Mouse (Mus musculus) c-Kit-negative CD71-positive TER-119-positive erythroid progenitor cells, embryonic 14.5 days (primary cell): ENCODE measurements at regions not wholly inside any gene's neighbourhood (a gene's known extent, or its start where the extent isn't known, plus 50 kb on each side); places are given as distances from the start of the nearest gene placed in this dataset.

Experiments
- DNase-seq: peaks from one replicate; pipeline ENCODE4 v3.0.0-alpha.2; 2013; ENCODE audit warnings: low read depth, low spot score

DNA sequence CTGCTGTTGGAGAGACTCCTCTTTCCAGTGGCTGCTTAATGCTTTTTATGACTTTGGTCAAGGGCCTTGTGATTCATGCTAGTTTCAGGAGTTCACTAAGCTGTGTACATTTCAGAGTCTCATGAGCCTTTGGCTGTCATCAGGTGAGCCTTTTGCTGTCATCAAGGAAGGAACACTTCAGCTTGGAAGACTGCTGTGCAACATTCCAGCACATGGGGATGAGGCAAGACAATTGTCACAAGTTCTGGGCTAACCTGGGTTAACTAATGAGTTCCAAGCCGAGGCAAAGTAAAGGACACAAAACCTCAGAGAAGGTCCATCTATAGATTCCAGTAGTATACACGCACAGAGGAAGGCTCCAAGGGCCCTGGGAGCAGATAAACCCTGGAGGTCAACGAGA lies 124.8 kb upstream of the Eef2kmt start:
- no peak for DNase-seq

DNA sequence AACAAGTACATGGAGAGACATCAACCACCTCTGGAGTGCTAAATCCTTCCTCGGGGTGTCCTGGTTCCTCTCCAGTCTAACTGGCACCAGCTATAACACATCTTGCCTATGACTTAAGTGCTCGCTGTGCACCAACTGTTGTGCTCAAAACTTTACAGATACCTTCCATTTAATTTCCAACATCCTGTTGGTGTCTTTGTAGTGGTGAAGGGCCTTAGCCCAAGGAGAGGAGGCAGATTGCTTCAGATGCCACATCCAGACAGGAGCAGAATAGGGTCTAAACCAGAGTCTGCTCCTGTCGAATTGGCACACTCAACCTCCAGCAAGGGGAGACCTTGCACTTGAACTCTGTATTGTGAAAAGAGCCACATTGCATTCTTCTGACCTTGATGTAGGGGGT lies 121.2 kb upstream of the Eef2kmt start:
- DNase-seq: no peak

DNA sequence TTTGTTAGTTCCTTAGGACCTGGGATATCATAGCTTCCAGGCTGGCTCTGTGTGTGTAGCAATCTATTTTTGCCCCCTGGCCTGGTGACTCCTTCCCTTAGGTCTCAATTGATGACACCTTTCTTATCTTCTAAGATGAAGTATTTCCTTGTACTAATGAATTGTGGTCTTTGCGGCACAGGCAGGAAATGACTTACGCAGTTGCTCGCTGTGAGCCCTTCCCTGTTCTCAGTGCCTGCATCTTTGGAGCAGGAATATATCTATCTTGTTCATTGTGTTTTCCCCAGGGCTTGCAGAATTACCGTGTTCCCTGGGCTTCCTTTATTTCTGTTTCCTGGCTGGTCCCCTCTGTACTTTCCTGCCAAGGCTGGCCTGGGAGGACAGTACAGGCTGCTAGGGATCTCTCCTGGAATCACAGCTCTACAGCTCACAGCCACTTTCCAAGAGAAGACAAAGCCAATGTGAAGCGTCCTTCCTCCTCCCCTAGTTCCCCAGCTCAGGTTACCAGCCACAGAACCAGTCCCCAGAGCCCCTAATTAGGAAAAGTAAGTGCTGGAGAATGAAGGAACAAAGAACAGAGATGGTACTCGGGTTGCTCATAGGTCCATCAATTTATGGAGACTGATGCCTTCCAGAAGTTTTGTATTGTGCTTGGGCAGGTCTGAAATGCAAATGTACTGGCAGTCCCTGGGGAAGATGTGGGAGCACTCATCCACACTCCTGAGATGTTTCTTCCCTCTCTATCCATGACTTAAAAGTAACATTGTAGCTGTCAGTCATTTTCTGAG lies 119.2 kb upstream of the Eef2kmt start:
- no peak for DNase-seq

DNA sequence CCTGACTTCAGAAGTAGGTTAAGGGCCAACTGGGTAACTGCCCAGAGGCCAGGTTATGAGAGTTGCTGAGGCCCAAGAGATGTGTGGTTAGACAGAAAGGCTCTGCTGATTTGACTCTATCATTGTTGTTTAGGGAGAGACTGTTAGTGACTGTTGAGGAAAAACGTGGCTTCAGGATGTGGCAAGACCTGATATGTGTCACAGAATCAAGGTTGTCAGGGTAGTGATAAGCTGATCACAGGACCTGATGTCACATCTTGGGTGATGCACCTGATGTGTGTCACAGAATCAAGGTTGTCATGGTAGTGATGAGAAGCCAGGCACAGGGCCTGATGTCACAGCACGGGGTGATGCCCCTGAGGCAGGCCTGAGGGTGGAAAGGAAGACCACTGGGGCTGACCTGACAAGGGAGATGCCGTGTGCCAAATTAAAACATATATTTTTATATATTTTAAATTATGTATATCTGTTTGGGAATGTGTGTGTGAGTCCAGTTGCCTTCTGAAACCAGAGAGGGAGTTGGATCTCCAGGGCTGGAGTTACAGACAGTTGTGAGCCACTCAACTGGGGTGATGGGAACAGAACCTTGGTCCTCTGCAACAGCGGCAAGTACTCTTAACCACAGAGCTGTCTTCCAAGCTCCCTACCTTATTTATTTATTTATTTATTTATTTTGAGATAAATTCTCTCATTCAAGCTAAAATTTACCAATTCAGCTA lies 115.6 kb upstream of the Eef2kmt start:
- DNase-seq: no peak

DNA sequence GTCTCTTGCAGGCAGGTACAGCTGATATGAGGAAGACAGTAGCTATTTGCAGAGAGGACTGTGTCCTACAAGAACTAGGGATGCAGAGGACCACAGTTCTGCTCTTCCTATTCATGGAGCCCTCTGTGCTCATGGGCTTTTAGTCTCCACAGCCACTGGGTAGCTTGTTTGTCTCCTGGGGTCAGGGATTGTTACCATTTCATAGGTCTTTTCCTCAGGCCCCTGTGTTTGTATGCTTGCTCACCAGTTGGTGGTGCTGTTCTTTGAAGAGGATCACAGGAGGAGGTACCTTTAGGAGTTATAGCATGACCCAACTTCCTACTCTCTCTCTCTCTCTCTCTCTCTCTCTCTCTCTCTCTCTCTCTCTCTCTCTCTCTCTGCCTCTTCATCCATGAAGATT lies 114.7 kb upstream of the Eef2kmt start:
- DNase-seq: no peak

DNA sequence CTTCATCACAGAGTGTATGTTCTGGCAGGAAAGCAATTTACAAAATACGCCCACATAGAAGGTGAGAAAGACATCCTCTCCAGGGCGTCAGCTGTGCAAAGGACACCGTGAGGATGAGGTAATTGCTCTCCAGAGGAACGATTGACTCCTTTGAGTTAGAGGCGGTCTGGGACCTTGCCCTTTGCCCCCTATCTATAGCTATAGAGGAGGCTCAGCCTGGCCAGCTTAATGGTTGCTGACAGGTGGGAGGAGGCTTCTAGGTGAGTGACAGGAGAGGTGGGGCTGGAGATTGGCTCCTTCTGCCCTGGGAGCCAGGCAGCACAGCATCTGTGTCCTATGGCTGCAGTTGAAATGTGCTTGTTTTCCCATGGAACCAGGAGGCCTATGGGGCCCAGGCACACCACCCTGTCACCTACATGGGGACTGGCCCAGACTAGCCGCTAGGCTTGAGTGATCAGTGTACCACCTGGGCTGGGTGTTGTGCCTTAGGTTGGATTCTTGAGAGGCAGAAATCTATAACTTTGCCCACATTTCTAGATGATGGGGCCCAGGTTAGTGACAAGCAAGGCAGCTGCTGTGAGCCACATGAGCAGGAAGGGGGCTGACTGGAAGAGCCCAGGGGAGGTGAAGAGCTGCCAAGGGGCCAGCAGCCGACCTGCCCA lies 113.2 kb upstream of the Eef2kmt start:
- no peak for DNase-seq

DNA sequence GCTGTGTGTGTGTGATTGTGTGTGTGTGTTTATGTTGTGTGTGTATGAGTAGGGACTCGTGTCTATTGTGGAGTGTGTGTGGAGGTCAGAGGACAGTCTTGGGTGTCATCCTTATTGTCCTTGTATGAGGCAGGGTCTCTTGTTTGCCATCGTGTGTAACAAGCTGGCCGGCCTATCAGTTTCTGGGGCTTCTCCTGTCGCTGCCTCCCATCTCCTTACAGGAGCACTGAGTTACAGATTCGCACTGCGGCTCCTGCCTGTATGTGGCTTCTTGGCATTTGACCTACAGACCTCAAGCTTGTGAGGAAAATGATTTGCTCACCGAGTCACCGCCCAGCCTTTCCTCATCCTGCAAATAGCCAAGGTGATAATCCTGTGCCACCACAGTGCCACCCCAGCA lies 112.6 kb upstream of the Eef2kmt start:
- DNase-seq: no peak

DNA sequence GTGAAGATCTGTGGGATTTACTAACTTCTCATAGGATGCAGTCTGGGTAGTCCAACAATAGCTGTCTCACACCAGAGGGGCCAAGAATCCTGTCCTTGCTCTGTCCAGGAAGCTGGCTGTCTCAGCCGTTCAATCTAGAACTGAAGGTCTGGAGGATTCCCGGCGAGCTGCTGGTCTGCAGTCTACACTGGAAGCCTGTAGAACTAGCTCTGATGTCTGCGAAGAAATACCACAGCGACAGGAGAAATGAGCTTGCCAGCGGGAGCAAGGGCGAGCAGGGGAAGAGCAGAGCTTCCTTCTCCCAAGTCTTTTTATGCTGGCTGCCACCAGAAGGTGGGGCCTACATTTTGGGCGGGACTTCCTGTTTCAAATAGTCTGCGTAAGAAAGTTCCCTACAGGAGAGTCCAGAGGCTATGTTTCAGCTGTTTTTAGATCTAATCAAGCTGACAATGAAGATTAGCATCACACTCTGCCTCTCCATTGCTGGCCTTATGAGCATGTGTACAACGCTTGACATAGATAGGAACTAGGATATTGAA lies 111.9 kb upstream of the Eef2kmt start:
- DNase-seq: no peak

DNA sequence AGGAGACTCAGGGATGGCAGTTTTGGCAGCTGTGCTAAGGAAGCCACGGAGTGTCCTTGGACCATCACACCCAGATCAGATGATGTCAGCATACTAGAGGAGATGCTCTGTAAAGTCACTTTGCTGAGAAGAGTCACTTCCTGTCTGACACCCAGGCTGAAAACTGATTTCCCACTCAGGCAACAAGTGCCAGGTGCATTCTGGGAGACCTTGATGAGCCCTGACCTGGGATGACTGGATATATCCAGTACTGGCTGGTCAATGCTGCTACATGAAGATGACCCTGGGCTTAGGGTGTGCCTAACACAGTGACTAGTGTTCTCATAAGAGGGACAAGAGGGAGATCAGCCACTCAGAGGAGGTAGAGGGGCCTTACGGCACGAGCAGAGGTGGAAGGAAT lies 110.2 kb upstream of the Eef2kmt start:
- DNase-seq: no peak

DNA sequence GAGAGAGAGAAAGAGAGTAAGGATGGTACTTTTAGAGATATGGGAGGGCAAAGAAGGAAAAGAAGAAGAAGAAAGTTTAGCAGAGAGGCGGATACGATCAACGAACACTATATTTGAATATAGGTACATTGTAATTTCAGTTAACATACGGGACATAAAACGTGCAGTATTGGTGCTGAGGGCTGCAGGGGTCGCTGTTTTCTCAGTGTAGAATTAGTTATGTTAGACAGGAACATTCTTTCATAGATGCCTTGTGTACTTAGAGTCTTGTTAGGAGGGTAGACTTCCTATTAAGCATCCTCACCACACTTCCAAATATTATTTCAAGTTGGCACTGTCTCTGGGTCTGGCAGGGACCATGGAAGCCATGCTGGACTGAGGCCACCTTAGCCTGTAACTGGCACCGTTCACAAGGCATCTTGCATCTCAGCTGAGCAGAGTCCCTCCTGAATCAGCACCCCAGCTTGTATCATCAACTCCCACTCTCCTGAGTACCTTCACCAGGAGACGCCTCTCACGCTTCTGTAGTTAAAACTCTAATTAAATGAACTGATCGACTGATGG lies 107.3 kb upstream of the Eef2kmt start:
- DNase-seq: no peak

DNA sequence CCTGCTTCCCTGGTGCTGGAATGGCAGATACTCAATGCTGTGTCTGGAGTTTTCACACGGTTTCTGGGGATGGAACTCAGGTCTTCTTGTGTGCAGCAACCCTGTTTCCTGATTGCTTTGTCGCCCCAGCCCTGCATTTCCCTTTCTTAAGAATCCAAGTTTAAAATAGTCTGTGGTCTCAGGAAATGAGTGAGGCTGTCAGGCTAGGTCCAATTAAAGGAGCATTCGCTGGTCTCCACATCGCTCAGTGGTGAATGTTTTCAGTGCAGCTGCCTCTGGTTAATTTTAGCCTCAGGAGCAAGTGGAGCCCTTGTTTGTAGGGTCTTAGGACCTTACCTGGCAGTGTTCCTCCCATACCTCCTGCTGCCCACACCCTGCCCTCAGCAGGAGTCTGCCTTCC lies 103.4 kb upstream of the Eef2kmt start:
- DNase-seq: no peak

DNA sequence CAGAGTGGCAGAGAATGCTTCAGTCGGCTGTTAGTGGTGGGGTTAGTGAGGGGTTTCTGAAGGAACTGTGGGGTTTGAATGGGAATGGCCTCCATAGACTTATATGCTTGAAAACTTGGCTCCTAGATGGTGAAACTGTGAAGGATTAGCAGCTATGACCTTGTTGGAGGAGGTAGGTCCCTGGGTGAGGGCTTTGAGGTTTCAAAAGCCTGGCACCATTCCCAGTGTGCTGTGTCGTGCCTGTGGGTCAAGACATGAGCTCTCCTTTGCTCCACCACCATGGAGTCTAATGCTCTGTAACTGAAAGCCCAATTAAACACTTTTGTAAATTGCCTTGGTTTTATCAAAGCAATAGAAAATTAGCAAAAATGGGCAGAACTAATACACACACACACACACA lies 98.1 kb upstream of the Eef2kmt start:
- DNase-seq: no peak

DNA sequence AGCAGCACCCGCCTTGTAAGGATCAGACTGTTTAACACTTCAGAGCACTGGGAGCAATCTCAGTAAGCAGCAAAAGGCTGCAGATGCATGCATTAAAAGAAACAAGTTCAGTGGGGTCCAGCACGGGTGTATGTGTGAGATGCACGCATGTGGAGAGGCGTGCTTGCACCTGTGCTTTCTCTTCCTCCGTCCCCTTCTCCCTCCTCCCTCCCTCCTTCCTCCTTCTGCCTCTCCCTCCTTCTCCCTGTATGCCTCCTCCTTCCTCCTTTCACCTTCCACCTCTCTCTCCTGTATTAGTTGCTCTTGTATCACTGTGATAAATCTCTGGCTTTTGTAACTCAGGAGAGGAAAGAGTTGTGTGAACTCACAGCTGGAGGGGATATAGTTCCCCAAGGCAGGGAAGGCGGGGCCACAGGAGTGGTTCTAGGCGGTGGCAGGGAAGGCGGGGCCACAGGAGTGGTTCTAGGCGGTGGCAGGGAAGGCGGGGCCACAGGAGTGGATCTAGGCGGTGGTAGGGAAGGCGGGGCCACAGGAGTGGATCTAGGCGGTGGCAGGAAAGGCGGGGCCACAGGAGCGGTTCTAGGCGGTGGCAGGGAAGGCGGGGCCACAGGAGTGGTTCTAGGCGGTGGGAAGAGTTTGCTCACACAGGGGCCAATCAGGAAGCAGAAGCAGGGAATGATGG lies 96.2 kb upstream of the Eef2kmt start:
- DNase-seq: peak; percentile 8

DNA sequence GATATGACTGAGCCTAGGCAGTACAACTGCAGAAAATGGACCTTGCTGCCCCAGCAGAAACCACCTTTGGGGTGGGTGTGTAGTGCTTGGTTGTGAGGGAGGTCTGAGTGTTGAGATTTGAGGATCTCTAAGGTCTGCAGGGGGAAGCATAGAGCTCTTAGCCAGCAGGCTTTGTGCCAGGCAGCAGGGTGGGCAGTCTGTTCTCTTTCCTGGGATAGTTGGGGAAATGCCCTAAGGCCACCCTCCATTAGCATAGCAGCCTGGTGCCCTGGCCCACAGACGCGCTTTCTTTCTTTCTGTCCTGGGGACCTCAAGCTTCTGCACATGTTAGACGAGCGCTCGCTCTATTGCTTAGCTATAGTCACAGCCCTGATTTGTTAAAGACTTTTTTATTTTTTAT lies 91.4 kb upstream of the Eef2kmt start:
- DNase-seq: no peak

DNA sequence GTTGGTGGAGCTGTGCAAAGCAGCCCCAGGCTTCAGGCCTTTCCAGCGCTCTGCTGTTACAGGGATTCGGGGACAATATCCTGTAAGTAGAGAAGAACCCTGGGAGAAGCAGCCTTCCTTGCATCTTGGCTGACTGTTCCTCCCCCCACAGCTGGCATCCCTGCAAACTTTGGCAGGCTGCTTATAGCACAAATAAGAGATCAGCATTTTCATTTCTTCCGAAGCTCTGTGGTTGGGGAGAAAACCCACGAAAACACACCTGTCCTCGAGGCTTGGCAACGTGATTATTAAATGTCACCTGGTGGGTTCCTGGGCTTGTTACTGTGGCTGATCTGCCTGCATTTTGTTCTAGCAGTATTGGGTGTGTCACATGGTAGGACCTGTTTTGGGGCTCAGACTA lies 86.5 kb upstream of the Eef2kmt start:
- DNase-seq: no peak

DNA sequence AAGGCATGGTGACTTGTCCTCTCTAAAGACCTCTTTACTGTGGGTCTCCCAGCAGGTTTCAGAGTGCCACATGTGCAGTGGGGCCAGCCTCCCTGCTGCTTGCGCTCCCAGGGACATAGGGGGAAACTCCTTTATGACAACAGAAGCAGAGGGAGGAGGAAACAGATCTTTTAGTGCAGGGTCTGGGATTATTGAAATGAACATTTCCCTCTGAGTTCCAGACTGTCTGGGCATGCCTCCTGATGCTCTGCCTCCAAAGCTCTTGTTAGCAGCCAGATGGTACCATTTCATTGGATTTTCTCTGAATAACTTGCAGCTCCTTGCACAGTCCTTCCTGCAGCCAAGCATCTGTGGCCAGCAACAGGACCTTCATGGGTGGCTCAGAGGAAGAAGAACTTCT lies 60.5 kb upstream of the Eef2kmt start:
- DNase-seq: no peak

DNA sequence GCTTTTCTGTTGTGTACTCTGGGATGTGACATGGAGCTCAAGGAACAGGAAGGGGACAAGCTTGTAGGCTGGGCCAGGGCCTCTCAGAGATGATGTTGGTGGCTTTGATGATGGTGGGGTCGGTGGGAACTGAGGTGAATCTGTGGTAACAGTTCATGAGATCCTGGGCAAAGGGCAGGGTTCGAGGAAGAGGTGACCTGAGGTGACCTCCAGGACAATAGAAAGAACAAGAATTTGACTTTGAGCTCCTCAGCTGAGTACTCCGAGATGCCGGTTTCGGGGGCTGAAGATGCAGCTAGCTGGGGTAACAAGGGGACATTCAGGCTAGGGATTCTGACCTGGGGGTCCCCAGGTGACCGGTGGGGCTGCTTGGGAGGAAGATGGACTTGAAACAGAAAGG lies 57.5 kb upstream of the Eef2kmt start:
- no peak for DNase-seq

DNA sequence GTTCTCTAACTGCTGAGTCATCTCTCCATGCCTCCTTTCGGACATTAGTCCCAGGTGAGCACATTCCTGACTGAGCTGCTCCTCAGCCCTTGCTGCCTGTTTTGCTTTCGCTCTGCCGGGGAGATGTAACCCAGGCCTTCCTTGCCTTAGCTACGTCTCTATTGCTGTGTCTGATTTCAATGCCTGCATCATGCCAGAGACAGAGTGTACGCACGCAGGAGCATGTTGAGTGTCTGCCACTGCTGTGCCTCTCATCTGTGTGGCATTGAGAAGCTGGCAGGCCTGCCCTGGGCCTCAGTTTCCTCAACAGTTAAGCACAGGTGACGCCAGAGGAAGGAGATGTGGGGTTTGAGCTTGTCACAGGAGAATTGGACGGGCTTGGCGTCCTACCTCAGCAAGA lies 55.7 kb upstream of the Eef2kmt start:
- DNase-seq: no peak

DNA sequence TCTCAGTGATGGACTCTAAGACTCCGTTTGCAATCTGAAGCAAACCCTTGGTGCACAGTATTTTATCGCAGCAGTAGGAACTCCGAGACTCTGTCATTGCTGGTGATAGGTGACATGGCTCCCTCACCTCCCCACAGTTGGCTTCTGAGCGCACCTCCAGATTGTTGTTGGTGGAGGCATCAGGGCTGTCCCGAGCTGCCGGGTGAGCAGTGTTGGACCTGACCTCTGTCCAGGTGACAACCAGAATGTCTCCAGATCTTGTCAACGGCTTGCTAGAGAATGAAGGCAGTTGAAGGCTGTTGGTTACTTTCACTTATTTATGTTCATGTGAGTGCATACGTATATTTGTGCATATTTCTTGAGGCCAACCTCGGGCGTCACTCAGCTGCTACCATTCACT lies 55.0 kb upstream of the Eef2kmt start:
- DNase-seq: no peak

DNA sequence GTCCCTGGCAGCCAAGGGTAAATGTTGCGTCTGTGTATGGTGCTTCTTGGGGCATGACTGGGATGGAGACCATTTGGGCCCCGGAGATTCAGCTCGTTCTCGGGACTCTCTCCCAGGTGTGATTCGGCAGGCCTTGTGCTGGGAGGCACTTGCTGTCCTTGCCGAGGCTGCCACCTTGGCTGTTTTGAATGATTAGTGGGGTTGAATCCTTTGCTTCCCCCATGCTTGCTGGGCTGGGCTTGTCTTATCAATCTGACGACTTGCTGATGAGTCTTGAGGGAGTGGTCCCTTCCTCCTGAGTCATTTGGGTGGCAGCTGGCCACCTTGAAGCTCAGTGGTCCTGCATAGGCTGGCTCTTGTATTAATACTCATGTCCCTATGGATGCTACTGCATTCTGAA lies 52.0 kb upstream of the Eef2kmt start:
- DNase-seq: no peak

DNA sequence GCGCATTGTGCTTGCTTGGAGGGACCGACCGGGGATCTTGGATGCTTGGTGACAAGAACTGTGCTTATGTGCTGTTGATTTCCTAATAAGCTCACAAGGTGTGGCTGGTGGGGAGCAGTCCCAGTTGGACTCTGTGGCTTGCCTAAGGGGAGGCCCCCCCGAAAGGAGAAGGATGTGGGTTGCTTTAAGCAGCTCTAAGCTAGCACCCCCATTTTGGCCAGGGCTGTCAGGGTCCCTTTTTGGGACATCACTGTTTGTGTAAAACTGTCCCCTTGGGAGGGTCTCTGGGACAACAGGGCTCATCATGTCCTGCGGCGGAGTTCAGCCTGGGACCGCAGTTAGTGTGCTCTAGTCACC lies 51.4 kb upstream of the Eef2kmt start:
- DNase-seq: no peak
